Mouse (Mus musculus) forebrain, postnatal 0 days (tissue): ENCODE results near the gene Vmn2r23. TPM values are rescaled to one million over a fixed set of nuclear protein-coding genes. Genes with fewer than 3 reads are reported as not detected.
"Not testable (repeated sequence)": the region's sequence is repeated elsewhere in the genome, so short reads cannot be mapped to it uniquely, and the experiment has no call there.

Experiments
- ATAC-seq: fragments of 200-750 bp; cut with Nextera tagmentation; 2 replicates; pipeline ENCODE4 v1.8.0; 2017; ENCODE audit warnings: mild to moderate bottlenecking, moderate library complexity
- DNase-seq: peaks from one replicate; pipeline ENCODE4 v3.0.0-alpha.2; 2015
- H3K27ac ChIP-seq: fragments of 300-500 bp; sonication (generic); 2 replicates; pipeline ENCODE4 v1.5.1; 2014; ENCODE audit warnings: low read depth, mild to moderate bottlenecking, antibody characterized with exemption, low read length, moderate library complexity, mixed read lengths
- H3K27me3 ChIP-seq: fragments of 300-500 bp; sonication (generic); 2 replicates; pipeline ENCODE4 v1.6.1; 2014; ENCODE audit warnings: mild to moderate bottlenecking, low read length, mixed read lengths; ENCODE audit not compliant: insufficient read depth
- H3K36me3 ChIP-seq: fragments of 300-500 bp; sonication (generic); 2 replicates; pipeline ENCODE4 v1.6.1; 2014; ENCODE audit warnings: mild to moderate bottlenecking, moderate library complexity; ENCODE audit not compliant: insufficient read depth
- H3K4me1 ChIP-seq: fragments of 300-500 bp; sonication (generic); 2 replicates; pipeline ENCODE4 v1.6.1; 2014; ENCODE audit warnings: antibody characterized with exemption; ENCODE audit not compliant: insufficient read depth
- H3K4me2 ChIP-seq: fragments of 300-500 bp; sonication (generic); 2 replicates; pipeline ENCODE4 v1.6.1; 2014; ENCODE audit warnings: low read depth, mild to moderate bottlenecking, moderate library complexity
- H3K4me3 ChIP-seq: fragments of 300-500 bp; sonication (generic); 2 replicates; pipeline ENCODE4 v1.5.1; 2014; ENCODE audit warnings: low read depth, low read length, mixed read lengths
- H3K9ac ChIP-seq: fragments of 300-500 bp; sonication (generic); 2 replicates; pipeline ENCODE4 v1.6.1; 2014; ENCODE audit warnings: mild to moderate bottlenecking
- H3K9me3 ChIP-seq: fragments of 300-500 bp; sonication (generic); 2 replicates; pipeline ENCODE4 v1.6.1; 2016; ENCODE audit warnings: low read length
- CTCF ChIP-seq: sonication (generic); IDR thresholded peaks from 2 replicates; pipeline ENCODE4 v1.5.1; 2016; ENCODE audit warnings: antibody characterized with exemption, control low read depth, low read depth
- WGBS: fragments of 180-500 bp; shearing (Covaris S2); extraction: QIAGEN DNeasy Blood & Tissue Kit; methylation state at CpG from one replicate; pipeline ENCODE4 v1.1.7; 2014; 5-methylcytosine and 5-hydroxymethylcytosine counted together
- polyA plus RNA-seq: library from polyadenylated mRNA; unstranded; fragments of >200 nt; fragmentation: Nextera tagmentation; extraction: Ambion mirVana; gene quantifications from 2 replicates; pipeline ENCODE4 v1.2.1, GENCODE M21; 2015
- total RNA-seq: library from RNA; depleted of rRNA; stranded (reverse); fragments of >200 nt; gene quantifications from 2 replicates; pipeline ENCODE4 v1.2.3, GENCODE M21; 2014; rRNA removed

Gene Vmn2r23
- total RNA-seq (not detected in 2 replicates), polyA plus RNA-seq (not detected in 2 replicates)

- 71% methylated on average over 1 of the region's 1 CpGs for WGBS
- H3K27ac ChIP-seq = no peak within 1 kb of the TSS
- H3K27me3 ChIP-seq = no peaks in the 10 kb centered on the region
Observed at GRCm38 (mm10) chr6:123702370-123702769, at the start of gene Vmn2r23. Vmn2r23 (plus strand) TSS chr6:123702670.

GRCm38 (mm10) chr6:123657040-123657439, 45.4 kb upstream of the Vmn2r23 start:
- peak; percentile 42 for TF ChIP-seq CTCF
- H3K27ac ChIP-seq = no peak overlapping the region
- ATAC-seq (no peak), DNase-seq (peak; percentile 11)
- no peaks in the 10 kb centered on the region for H3K36me3 ChIP-seq
- H3K4me1 ChIP-seq = no peaks in the 10 kb centered on the region
- WGBS = 58% methylated on average over 6 of the region's 6 CpGs
- no peaks in the 10 kb centered on the region for H3K27me3 ChIP-seq
- H3K9me3 ChIP-seq = no peaks in the 10 kb centered on the region
- H3K9ac ChIP-seq = no peak overlapping the region
- no peak overlapping the region for H3K4me2 ChIP-seq
- no peak overlapping the region for H3K4me3 ChIP-seq

More at GRCm38 (mm10) chr6:123702370-123702769, at the start of gene Vmn2r23:
- Histone ChIP-seq H3K9me3 (no peaks in the 10 kb centered on the region), H3K36me3 (no peaks in the 10 kb centered on the region), H3K4me3 (no peak within 1 kb of the TSS), H3K4me2 (no peak within 1 kb of the TSS), H3K4me1 (no peaks in the 10 kb centered on the region), H3K9ac (no peak within 1 kb of the TSS)
- ATAC-seq (no peak), DNase-seq (no peak)
- no peak for TF ChIP-seq CTCF

GRCm38 (mm10) chr6:123696639-123697038, 5.8 kb upstream of the Vmn2r23 start:
- not testable (repeated sequence) for H3K9me3 ChIP-seq, ATAC-seq, H3K27me3 ChIP-seq, H3K4me3 ChIP-seq, H3K36me3 ChIP-seq, DNase-seq, H3K9ac ChIP-seq, H3K27ac ChIP-seq, H3K4me1 ChIP-seq, H3K4me2 ChIP-seq
- WGBS = 29% methylated on average over 1 of the region's 1 CpGs

- no peak overlapping the region for H3K4me2 ChIP-seq
- no peak overlapping the region for H3K27ac ChIP-seq
- no peak overlapping the region for H3K4me3 ChIP-seq
- TF ChIP-seq CTCF = no peak
- DNase-seq (no peak), ATAC-seq (no peak)
- H3K9me3 ChIP-seq = no peaks in the 10 kb centered on the region
- H3K27me3 ChIP-seq = no peaks in the 10 kb centered on the region
- no peaks in the 10 kb centered on the region for H3K4me1 ChIP-seq
- no peak overlapping the region for H3K9ac ChIP-seq
- H3K36me3 ChIP-seq = no peaks in the 10 kb centered on the region
Observed at GRCm38 (mm10) chr6:123697213-123697612, 5.3 kb upstream of the Vmn2r23 start.

GRCm38 (mm10) chr6:123770031-123770430, 67.6 kb downstream of the Vmn2r23 start:
- H3K4me2 ChIP-seq = no peak overlapping the region
- no peak for DNase-seq
- no peak overlapping the region for H3K9ac ChIP-seq
- no peak for TF ChIP-seq CTCF
- no peak for ATAC-seq
- WGBS = 86% methylated on average over 3 of the region's 3 CpGs
- no peaks in the 10 kb centered on the region for H3K9me3 ChIP-seq
- no peak overlapping the region for H3K27ac ChIP-seq
- H3K4me1 ChIP-seq = no peaks in the 10 kb centered on the region
- H3K36me3 ChIP-seq = no peaks in the 10 kb centered on the region
- no peaks in the 10 kb centered on the region for H3K27me3 ChIP-seq
- no peak overlapping the region for H3K4me3 ChIP-seq

- ATAC-seq (no peak), DNase-seq (no peak)
- 74% methylated on average over 1 of the region's 1 CpGs for WGBS
Observed at GRCm38 (mm10) chr6:123778579-123778978, 76.1 kb downstream of the Vmn2r23 start, which contains the start of gene Vmn2r24. Vmn2r24 (plus strand) TSS chr6:123778879.

GRCm38 (mm10) chr6:123784857-123785256, 82.4 kb downstream of the Vmn2r23 start:
- no peak overlapping the region for H3K4me2 ChIP-seq
- no peaks in the 10 kb centered on the region for H3K27me3 ChIP-seq
- no peak overlapping the region for H3K27ac ChIP-seq
- no peak for TF ChIP-seq CTCF
- no peak overlapping the region for H3K4me3 ChIP-seq
- H3K4me1 ChIP-seq = no peaks in the 10 kb centered on the region
- ATAC-seq (no peak), DNase-seq (no peak)
- WGBS = 70% methylated on average over 2 of the region's 2 CpGs
- no peak overlapping the region for H3K9ac ChIP-seq
- no peaks in the 10 kb centered on the region for H3K36me3 ChIP-seq
- H3K9me3 ChIP-seq = no peaks in the 10 kb centered on the region

More at GRCm38 (mm10) chr6:123778579-123778978, 76.1 kb downstream of the Vmn2r23 start, which contains the start of gene Vmn2r24:
- no peaks in the 10 kb centered on the region for H3K9me3 ChIP-seq
- H3K4me1 ChIP-seq = no peaks in the 10 kb centered on the region
- no peaks in the 10 kb centered on the region for H3K27me3 ChIP-seq
- TF ChIP-seq CTCF = no peak
- H3K4me3 ChIP-seq = no peak within 1 kb of the TSS
- H3K36me3 ChIP-seq = no peaks in the 10 kb centered on the region
- no peak within 1 kb of the TSS for H3K27ac ChIP-seq
- no peak within 1 kb of the TSS for H3K4me2 ChIP-seq
- no peak within 1 kb of the TSS for H3K9ac ChIP-seq
